Mouse (Mus musculus) left cerebral cortex, postnatal 36 days (tissue): ENCODE data around the gene Tpp2. TPM values are rescaled to one million over a fixed set of nuclear protein-coding genes. Genes with fewer than 3 reads are reported as not detected.
"Not testable (repeated sequence)": the region's sequence is repeated elsewhere in the genome, so short reads cannot be mapped to it uniquely, and the experiment has no call there.

Source experiments
- DNase-seq, 2 experiments: peaks; one replicate each; pipeline ENCODE4 v3.0.0; 2021 to 2022; ENCODE audit warnings: low spot score in 2 of 2, mixed read lengths in 1 of 2
- intact Hi-C: fragments of 180-260 bp; cut with DNase I; formaldehyde crosslinking; loops from one replicate; pipeline ENCODE4 v1.15.1; 2025
- microRNA-seq: library from miRNA; unstranded; fragments of <30 nt; microRNA quantifications from one replicate; pipeline ENCODE4 v1.2.0, GENCODE M21; 2022
- total RNA-seq, 2 experiments: library from RNA; stranded (reverse); gene quantifications; 2 replicates each; pipeline ENCODE4 v1.2.3; 2021

Tpp2 gene
- total RNA-seq, 2 experiments from 2014 or later: 47.9 to 50.4 TPM

DNA sequence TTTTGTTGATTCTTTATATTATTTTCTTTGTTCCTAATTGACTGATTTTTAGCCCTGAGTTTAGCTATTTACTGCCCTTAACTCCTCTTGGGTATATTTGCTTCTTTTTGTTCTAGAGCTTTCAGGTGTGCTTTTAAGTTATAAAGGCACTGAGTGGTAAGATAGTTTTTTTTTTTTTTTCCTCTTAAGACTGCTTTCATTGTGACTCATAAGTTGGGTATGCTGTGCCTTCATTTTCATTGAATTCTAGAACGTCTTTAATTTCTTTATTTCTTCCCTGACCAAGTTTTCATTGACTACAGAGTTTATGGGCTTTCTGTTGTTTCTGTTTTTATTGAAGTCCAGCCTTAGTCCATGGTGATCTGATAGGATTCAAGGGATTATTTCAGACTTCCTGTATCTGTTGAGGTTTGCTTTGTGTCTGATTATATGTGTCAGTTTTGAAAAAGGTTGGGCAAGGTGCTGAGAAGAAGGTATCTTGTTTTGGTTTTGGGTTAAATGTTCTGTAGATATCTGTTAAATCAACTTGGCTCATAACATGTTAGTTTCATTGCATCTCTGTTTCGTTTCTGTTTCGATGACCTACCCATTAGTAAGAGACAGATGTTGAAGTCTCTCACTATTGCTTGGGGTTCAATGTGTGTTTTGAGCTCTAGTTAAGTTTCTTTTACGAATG lies 63.6 kb downstream of the Tpp2 start:
- intact Hi-C loops: no loop called here
- no peak for DNase-seq

DNA sequence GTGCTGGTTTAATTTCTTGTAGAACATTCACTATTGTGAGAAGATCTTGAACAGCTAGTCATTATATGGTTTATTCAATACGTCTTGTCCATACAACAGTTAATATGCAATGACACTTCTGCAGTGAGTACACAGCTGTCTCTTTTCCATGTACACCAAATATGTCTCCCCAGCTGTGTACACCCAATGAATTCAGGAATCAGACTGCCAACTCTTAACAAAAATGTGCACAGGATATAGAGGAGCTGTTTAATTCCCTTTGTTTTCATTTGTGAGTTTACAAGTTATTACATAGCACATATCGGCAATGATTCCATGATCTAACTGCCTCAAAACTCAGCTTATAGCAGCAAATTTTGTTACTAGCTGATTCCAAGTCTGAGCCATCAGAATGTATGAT lies 71.1 kb downstream of the Tpp2 start:
- intact Hi-C loops: no loop called here
- no peak for DNase-seq

- intact Hi-C loops: no loop called here
- DNase-seq: no peak
These were observed 82.1 kb downstream of the Tpp2 start for GRCm38 (mm10) chr1:44015556-44015955.

DNA sequence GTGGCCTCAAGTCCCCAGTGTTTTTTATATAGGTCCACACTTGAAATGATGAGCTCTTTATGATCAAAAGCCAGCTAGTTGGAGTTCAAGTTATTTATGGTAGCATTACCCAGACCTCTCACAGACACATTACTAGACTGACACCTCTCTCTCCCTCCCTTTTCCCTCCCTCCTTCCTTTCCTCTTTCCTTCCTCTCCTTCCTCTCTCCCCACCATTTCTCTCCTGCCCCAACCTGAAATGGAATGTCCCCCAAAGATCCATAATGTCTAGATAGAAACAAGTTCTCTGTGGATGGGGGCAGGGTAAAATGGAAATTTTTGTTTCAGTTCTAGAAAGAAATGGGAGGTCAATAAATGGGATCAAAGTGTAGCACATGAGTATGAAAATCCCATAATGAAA lies 86.5 kb downstream of the Tpp2 start, which contains the start of gene Mettl21c:
TSS of gene Mettl21c (minus strand) at position 101 of the 400 bp plus-strand sequence.
- no peak for DNase-seq
- intact Hi-C loops: no loop called here

GRCm38 (mm10) chr1:44022656-44023055 lies 89.2 kb downstream of the Tpp2 start:
- no peak for DNase-seq
- intact Hi-C loops: no loop called here

DNA sequence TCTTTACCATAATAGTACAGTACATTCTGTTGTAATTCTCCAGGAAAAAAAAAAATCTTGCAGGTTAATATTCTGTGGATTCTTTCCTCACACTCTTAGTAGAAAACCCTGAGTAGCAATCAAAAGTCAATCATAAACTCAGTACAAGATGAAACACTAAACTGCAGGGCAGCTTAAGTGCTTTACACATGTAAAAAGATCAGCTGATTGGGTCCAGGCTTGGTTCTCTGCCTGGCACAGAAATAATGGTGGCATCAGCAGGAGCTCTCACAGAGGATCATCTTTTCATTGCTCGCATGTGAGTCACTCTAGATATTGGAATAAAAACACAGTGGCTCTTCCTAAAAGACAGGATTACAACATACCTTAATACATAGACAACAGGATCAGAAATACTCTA lies 94.2 kb downstream of the Tpp2 start:
- intact Hi-C loops: no loop called here
- no peak for DNase-seq

DNA sequence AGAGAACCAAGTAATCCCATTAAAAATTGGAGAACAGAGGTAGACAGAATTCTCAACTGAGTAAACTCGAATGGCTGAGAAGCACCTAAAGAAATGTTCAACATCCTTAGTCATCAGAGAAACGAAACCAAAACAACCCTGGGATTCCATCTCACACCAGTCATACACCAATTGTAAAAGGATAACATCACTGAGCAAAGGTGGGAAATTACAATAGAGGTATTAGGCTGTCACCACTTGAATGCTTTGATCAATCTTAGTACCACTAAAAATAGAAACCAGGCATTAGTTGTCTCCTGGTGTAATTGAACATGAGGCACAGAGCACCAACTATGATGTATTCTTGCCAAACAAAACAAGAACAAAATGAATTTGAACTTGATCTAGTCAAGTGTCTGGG lies 98.8 kb downstream of the Tpp2 start:
- DNase-seq: no peak

GRCm38 (mm10) chr1:44032948-44033347 lies 99.5 kb downstream of the Tpp2 start:
- no peak for DNase-seq
- intact Hi-C loops: no loop called here

More for the DNA sequence above, 98.8 kb downstream of the Tpp2 start:
- intact Hi-C loops: no loop called here

DNA sequence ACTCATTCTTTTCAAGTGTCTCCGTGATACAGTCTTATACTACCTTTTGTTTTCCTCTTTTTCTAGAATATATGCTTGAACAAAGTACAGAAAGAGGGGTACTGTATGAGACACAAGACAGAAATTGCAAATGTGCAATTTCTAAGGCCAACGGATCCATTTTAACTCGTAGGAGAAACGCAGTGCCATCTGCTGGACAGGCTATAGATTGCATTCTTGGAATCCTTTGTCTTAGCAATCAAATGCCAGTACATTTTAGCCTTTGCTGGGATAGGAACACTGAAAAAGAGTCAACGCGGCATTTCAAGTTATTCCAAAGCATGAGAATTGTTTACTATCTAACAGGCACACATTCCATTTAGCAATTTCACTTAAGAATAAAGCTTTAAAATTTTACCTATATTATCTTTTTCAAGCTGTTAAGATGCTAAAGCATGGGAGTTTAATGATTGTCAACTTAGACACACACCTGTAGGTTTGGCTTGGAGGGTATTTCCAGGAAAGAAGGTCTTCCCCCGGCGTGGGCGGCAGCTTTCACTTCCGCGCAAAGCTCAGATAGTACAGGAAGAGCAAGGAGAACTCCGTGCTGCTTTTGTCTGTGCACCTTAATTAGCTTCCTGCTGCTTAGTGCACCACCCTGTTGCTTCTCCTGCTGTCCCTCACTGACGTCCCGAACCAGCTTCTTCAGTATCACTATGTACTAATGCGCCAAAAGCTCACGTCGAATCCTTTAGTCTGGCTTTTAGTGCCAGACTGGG lies 108.5 kb downstream of the Tpp2 start:
- intact Hi-C loops: loop anchor here (5.0 to 10.0 kb wide), 2 partner anchors 145 to 277 kb away; no protein-coding TSS in a partner anchor
- peak in 1 of 2 experiments; percentile 25 for DNase-seq

- intact Hi-C loops: loop anchor here (5.0 to 10.0 kb wide), 2 partner anchors 145 to 278 kb away; no protein-coding TSS in a partner anchor
- no peak for DNase-seq
These were observed 109.1 kb downstream of the Tpp2 start for GRCm38 (mm10) chr1:44042555-44042915.

- not testable (repeated sequence) for DNase-seq
- intact Hi-C loops: loop anchor here (10.0 kb wide), 1 partner anchor 281 kb away; no protein-coding TSS in a partner anchor
These were observed 112.2 kb downstream of the Tpp2 start for GRCm38 (mm10) chr1:44045689-44046088.

DNA sequence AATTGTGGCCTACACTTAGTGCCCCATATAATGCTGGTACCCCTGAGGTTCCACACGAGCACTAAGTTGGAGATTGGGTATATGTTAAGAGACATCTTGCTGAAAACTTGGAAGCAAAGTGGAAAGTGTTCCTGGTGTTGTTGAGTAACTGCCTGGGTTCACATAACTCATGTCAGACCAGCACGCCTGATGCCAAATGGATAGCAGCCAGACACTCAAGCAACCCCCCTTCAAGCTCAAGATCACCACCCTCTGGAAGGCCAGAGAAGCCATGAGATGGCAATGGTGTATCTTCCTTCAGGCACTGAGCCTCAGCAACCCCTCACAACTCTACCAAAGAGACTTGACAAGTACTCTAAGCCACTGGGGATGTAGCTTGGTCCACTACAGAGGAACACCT lies 113.1 kb downstream of the Tpp2 start:
- no peak for DNase-seq
- intact Hi-C loops: loop anchor here (10.0 kb wide), 1 partner anchor 282 kb away; no protein-coding TSS in a partner anchor

Small RNAs within 50 kb of the gene (microRNA-seq; reads per million reads assigned to microRNA genes)
- not detected for gene Gm24180

Other genes starting within 250 kb of the Tpp2 start
- gene 1500015O10Rik, start 203.0 kb upstream of the Tpp2 start, total RNA-seq: 1 to 10 TPM; 1.5 TPM
- 10 to 100 TPM; 49.0 to 50.9 TPM for gene Uxs1, start 105.8 kb upstream of the Tpp2 start, total RNA-seq
- gene Mettl21c, start 86.4 kb downstream of the Tpp2 start, total RNA-seq: not detected
- not detected for gene Gm8251, start 128.3 kb downstream of the Tpp2 start, total RNA-seq
- 1 to 10 TPM; 8.1 to 8.9 TPM for gene Tex30, start 168.8 kb downstream of the Tpp2 start, total RNA-seq
- 10 to 100 TPM in 1 of 2 experiments, 1 to 10 TPM in 1; 8.1 to 10.3 TPM for gene Kdelc1, start 185.2 kb downstream of the Tpp2 start, total RNA-seq
- gene Bivm, start 185.3 kb downstream of the Tpp2 start, total RNA-seq: 10 to 100 TPM; 35.0 to 39.0 TPM
- gene Ercc5, start 214.1 kb downstream of the Tpp2 start, total RNA-seq: 10 to 100 TPM; 19.9 to 21.1 TPM